Mouse (Mus musculus) heart, embryonic 15.5 days (tissue): ENCODE results near the gene Mlkl. TPM values are rescaled to one million over a fixed set of nuclear protein-coding genes. Genes with fewer than 3 reads are reported as not detected.
"Not testable (repeated sequence)": the region's sequence is repeated elsewhere in the genome, so short reads cannot be mapped to it uniquely, and the experiment has no call there.

Experiments used
- ATAC-seq: fragments of 200-750 bp; cut with Nextera tagmentation; replicated peaks from 2 replicates; pipeline ENCODE4 v1.8.0; 2017; ENCODE audit warnings: low read depth, moderate TSS enrichment; ENCODE audit not compliant: insufficient number of reproducible peaks, insufficient read depth, low FRiP score
- H3K27ac ChIP-seq: fragments of 300-500 bp; sonication (generic); 2 replicates; pipeline ENCODE4 v1.5.1; 2015; ENCODE audit warnings: mild to moderate bottlenecking, inconsistent platforms
- H3K27me3 ChIP-seq: fragments of 300-500 bp; sonication (generic); 2 replicates; pipeline ENCODE4 v1.6.1; 2015; ENCODE audit warnings: inconsistent platforms
- H3K36me3 ChIP-seq: fragments of 300-500 bp; sonication (generic); 2 replicates; pipeline ENCODE4 v1.6.1; 2015; ENCODE audit warnings: mild to moderate bottlenecking, inconsistent platforms
- H3K4me1 ChIP-seq: fragments of 300-500 bp; sonication (generic); replicated peaks from 2 replicates; pipeline ENCODE4 v1.6.1; 2015; ENCODE audit warnings: inconsistent platforms
- H3K4me2 ChIP-seq: fragments of 300-500 bp; sonication (generic); 2 replicates; pipeline ENCODE4 v1.6.1; 2015; ENCODE audit warnings: inconsistent platforms, mild to moderate bottlenecking, moderate library complexity
- H3K4me3 ChIP-seq: fragments of 300-500 bp; sonication (generic); 2 replicates; pipeline ENCODE4 v1.5.1; 2015; ENCODE audit warnings: mild to moderate bottlenecking, inconsistent platforms
- H3K9ac ChIP-seq: fragments of 300-500 bp; sonication (generic); 2 replicates; pipeline ENCODE4 v1.6.1; 2015; ENCODE audit warnings: mild to moderate bottlenecking, inconsistent platforms
- H3K9me3 ChIP-seq: fragments of 300-500 bp; sonication (generic); replicated peaks from 2 replicates; pipeline ENCODE4 v1.6.1; 2016; ENCODE audit warnings: inconsistent platforms
- WGBS: fragments of 180-500 bp; shearing (Covaris S2); methylation state at CpG from one replicate; pipeline ENCODE4 v1.1.7; 2015; ENCODE audit warnings: mixed read lengths; 5-methylcytosine and 5-hydroxymethylcytosine counted together
- polyA plus RNA-seq: library from polyadenylated mRNA; unstranded; fragments of >200 nt; fragmentation: Nextera tagmentation; extraction: Ambion mirVana; gene quantifications from 2 replicates; pipeline ENCODE4 v1.2.1, GENCODE M21; 2015

The Mlkl gene
- polyA plus RNA-seq, 1 experiment from 2014 or later = 3.6 TPM

GRCm38 (mm10) chr8:111313961-111314360, 24.0 kb downstream of the Mlkl start:
- WGBS = 85% methylated on average over 6 of the region's 6 CpGs
- H3K36me3 ChIP-seq, H3K4me3 ChIP-seq, H3K4me1 ChIP-seq, H3K27me3 ChIP-seq, H3K9me3 ChIP-seq, ATAC-seq, H3K4me2 ChIP-seq, H3K9ac ChIP-seq, H3K27ac ChIP-seq: not testable (repeated sequence)

- Histone ChIP-seq H3K9ac (no peak overlapping the region), H3K4me3 (no peak overlapping the region), H3K36me3 (no peaks in the 10 kb centered on the region), H3K9me3 (no peaks in the 10 kb centered on the region), H3K27ac (no peak overlapping the region), H3K4me1 (no peaks in the 10 kb centered on the region), H3K27me3 (no peaks in the 10 kb centered on the region), H3K4me2 (no peak overlapping the region)
- WGBS = 66% methylated on average over 3 of the region's 3 CpGs
- ATAC-seq = no peak
Observed at GRCm38 (mm10) chr8:111312758-111313162, 25.2 kb downstream of the Mlkl start.

- H3K9ac ChIP-seq, H3K27ac ChIP-seq, H3K9me3 ChIP-seq, H3K4me1 ChIP-seq, H3K4me2 ChIP-seq, H3K36me3 ChIP-seq, ATAC-seq, H3K27me3 ChIP-seq, H3K4me3 ChIP-seq: not testable (repeated sequence)
- WGBS = 89% methylated on average over 15 of the region's 15 CpGs
Observed at GRCm38 (mm10) chr8:111310006-111310405, 28.0 kb downstream of the Mlkl start.

- Histone ChIP-seq H3K4me1 (no peaks in the 10 kb centered on the region), H3K9ac (no peak overlapping the region), H3K27me3 (no peaks in the 10 kb centered on the region), H3K9me3 (no peaks in the 10 kb centered on the region), H3K4me3 (no peak overlapping the region), H3K36me3 (no peaks in the 10 kb centered on the region), H3K27ac (no peak overlapping the region), H3K4me2 (no peak overlapping the region)
- ATAC-seq = no peak
- 25% methylated on average over 5 of the region's 5 CpGs for WGBS
Observed at GRCm38 (mm10) chr8:111305031-111305730, 32.8 kb downstream of the Mlkl start.

GRCm38 (mm10) chr8:111304359-111304758, 33.6 kb downstream of the Mlkl start:
- Histone ChIP-seq H3K4me1 (no peaks in the 10 kb centered on the region), H3K27ac (no peak overlapping the region), H3K4me2 (no peak overlapping the region), H3K27me3 (no peaks in the 10 kb centered on the region), H3K9ac (no peak overlapping the region), H3K4me3 (no peak overlapping the region), H3K36me3 (no peaks in the 10 kb centered on the region), H3K9me3 (no peaks in the 10 kb centered on the region)
- WGBS = 87% methylated on average over 3 of the region's 3 CpGs
- ATAC-seq = no peak

- not testable (repeated sequence) for H3K4me3 ChIP-seq, H3K4me1 ChIP-seq, H3K9ac ChIP-seq, H3K27ac ChIP-seq, H3K9me3 ChIP-seq, ATAC-seq, H3K27me3 ChIP-seq, H3K36me3 ChIP-seq, H3K4me2 ChIP-seq
- 69% methylated on average over 5 of the region's 5 CpGs for WGBS
Observed at GRCm38 (mm10) chr8:111303076-111303803, 34.7 kb downstream of the Mlkl start.

GRCm38 (mm10) chr8:111300597-111301546, 37.1 kb downstream of the Mlkl start:
- H3K27me3 ChIP-seq = no peaks in the 10 kb centered on the region
- 62% methylated on average over 11 of the region's 11 CpGs for WGBS
- no peak overlapping the region for H3K9ac ChIP-seq
- peak overlapping the region; percentile 68 for H3K4me3 ChIP-seq
- no peaks in the 10 kb centered on the region for H3K9me3 ChIP-seq
- H3K4me1 ChIP-seq = peaks cover 9% of the 10 kb centered on the region
- H3K27ac ChIP-seq = peak overlapping the region; percentile 77
- peak overlapping the region; percentile 63 for H3K4me2 ChIP-seq
- ATAC-seq = no peak
- H3K36me3 ChIP-seq = peaks cover 10% of the 10 kb centered on the region

GRCm38 (mm10) chr8:111299821-111300568, 38.0 kb downstream of the Mlkl start, which contains the start of gene Rfwd3:
Rfwd3 (minus strand) TSS chr8:111300222.
- Histone ChIP-seq H3K36me3 (peaks cover 13% of the 10 kb centered on the region), H3K4me3 (peak within 1 kb of the TSS; percentile 68), H3K9me3 (no peaks in the 10 kb centered on the region), H3K4me1 (peaks cover 9% of the 10 kb centered on the region), H3K9ac (peak within 1 kb of the TSS; percentile 78), H3K27ac (peak within 1 kb of the TSS; percentile 89), H3K4me2 (peak within 1 kb of the TSS; percentile 64), H3K27me3 (no peaks in the 10 kb centered on the region)
- under 1% methylated on average over 62 of the region's 67 CpGs for WGBS
- peak; percentile 99 for ATAC-seq

- under 1% methylated on average over 28 of the region's 28 CpGs for WGBS
Observed at GRCm38 (mm10) chr8:111299363-111299820, 38.6 kb downstream of the Mlkl start.

GRCm38 (mm10) chr8:111298011-111298410, 40.0 kb downstream of the Mlkl start:
- no peak for ATAC-seq
- Histone ChIP-seq H3K9ac (no peak overlapping the region), H3K27me3 (no peaks in the 10 kb centered on the region), H3K4me3 (0 out of 2 replicates have a peak overlapping the region, but pooled peaks have one; percentile 68), H3K4me1 (peaks cover 9% of the 10 kb centered on the region), H3K36me3 (peaks cover 31% of the 10 kb centered on the region), H3K9me3 (no peaks in the 10 kb centered on the region), H3K4me2 (peak overlapping the region; percentile 64), H3K27ac (no peak overlapping the region)
- WGBS = 73% methylated on average over 1 of the region's 1 CpGs

More at GRCm38 (mm10) chr8:111299363-111299820, 38.6 kb downstream of the Mlkl start:
- Histone ChIP-seq H3K27ac (peak overlapping the region; percentile 89), H3K4me1 (peaks cover 9% of the 10 kb centered on the region), H3K36me3 (peaks cover 17% of the 10 kb centered on the region), H3K4me3 (peak overlapping the region; percentile 68), H3K27me3 (no peaks in the 10 kb centered on the region), H3K4me2 (peak overlapping the region; percentile 64), H3K9ac (peak overlapping the region; percentile 78), H3K9me3 (no peaks in the 10 kb centered on the region)
- ATAC-seq = 0 out of 2 replicates have a peak, but pooled peaks have one; percentile 8
